Mouse (Mus musculus) liver, adult 2 months (tissue): ENCODE data around the gene Dlst. TPM values are rescaled to one million over a fixed set of nuclear protein-coding genes. Genes with fewer than 3 reads are reported as not detected.
A peak's percentile ranks its signal among the peaks of the same experiment; 100 is the strongest.

Source experiments
- DNase-seq: peaks from one replicate; pipeline ENCODE4 v3.0.0-alpha.2; 2011; ENCODE audit warnings: low read depth, low spot score; ENCODE audit errors: extremely low read depth
- H3K27ac ChIP-seq: fragments of 200-500 bp; replicated peaks from 2 replicates; pipeline ENCODE4 v1.5.1; 2012; ENCODE audit warnings: low read depth, mild to moderate bottlenecking, control low read depth, inconsistent platforms, low read length; ENCODE audit not compliant: insufficient read depth
- H3K27me3 ChIP-seq: fragments of 200-500 bp; 2 replicates; pipeline ENCODE4 v1.6.1; 2012; ENCODE audit warnings: mild to moderate bottlenecking, moderate library complexity, low read length, inconsistent platforms; ENCODE audit not compliant: control insufficient read depth, insufficient read depth
- H3K36me3 ChIP-seq: fragments of 200-500 bp; 2 replicates; pipeline ENCODE4 v1.6.1; 2012; ENCODE audit warnings: low read length, inconsistent platforms; ENCODE audit not compliant: control insufficient read depth, insufficient read depth
- H3K4me1 ChIP-seq: fragments of 200-500 bp; 2 replicates; pipeline ENCODE4 v1.6.1; 2011; ENCODE audit warnings: low read length; ENCODE audit not compliant: control insufficient read depth, insufficient read depth
- H3K4me3 ChIP-seq: fragments of 200-500 bp; 2 replicates; pipeline ENCODE4 v1.5.1; 2011; ENCODE audit warnings: low read depth, mild to moderate bottlenecking, control low read depth, low read length, moderate library complexity; ENCODE audit not compliant: insufficient read depth
- H3K79me2 ChIP-seq: fragments of 200-500 bp; 2 replicates; pipeline ENCODE4 v1.6.1; 2012; ENCODE audit warnings: inconsistent platforms, mild to moderate bottlenecking, low read length, moderate library complexity; ENCODE audit not compliant: control insufficient read depth, insufficient read depth
- H3K9ac ChIP-seq: fragments of 200-500 bp; 2 replicates; pipeline ENCODE4 v1.6.1; 2012; ENCODE audit warnings: low read depth, mild to moderate bottlenecking, control low read depth, inconsistent platforms, low read length
- CTCF ChIP-seq: fragments of 200-500 bp; IDR thresholded peaks from 2 replicates; pipeline ENCODE4 v1.5.1; 2011; ENCODE audit warnings: low read depth, low read length, control low read depth
- POLR2A ChIP-seq: fragments of 200-500 bp; IDR thresholded peaks from 2 replicates; pipeline ENCODE4 v1.6.1; 2011; ENCODE audit warnings: low read length, control low read depth; ENCODE audit not compliant: insufficient read depth; ENCODE audit errors: extremely low read depth
- WGBS: fragments of 180-500 bp; shearing (Covaris S2); methylation state at CpG from one replicate; pipeline ENCODE4 v1.1.7; 2018; 5-methylcytosine and 5-hydroxymethylcytosine counted together
- polyA plus RNA-seq: library from polyadenylated mRNA; depleted of rRNA; stranded (reverse); fragments of >200 nt; gene quantifications from 2 replicates; pipeline ENCODE4 v1.2.3, GENCODE M21; 2012; rRNA removed
- total RNA-seq: library from RNA; depleted of rRNA; stranded (reverse); fragments of >200 nt; gene quantifications from 2 replicates; pipeline ENCODE4 v1.2.3, GENCODE M21; 2014; rRNA removed

Dlst gene
- total RNA-seq (149 and 150 TPM in 2 replicates), polyA plus RNA-seq (111 and 112 TPM in 2 replicates)

GRCm38 (mm10) chr12:85110698-85111592, at the start of gene Dlst, which contains the start of gene Prox2:
Gene Dlst, plus strand, starts transcription at chr12:85110833.
Gene Prox2, minus strand, starts transcription at chr12:85110759.
- WGBS = under 1% methylated on average over 83 of the region's 83 CpGs
- Histone ChIP-seq H3K79me2 (peaks cover 18% of the 10 kb centered on the region; the same call in 1 of the 2 replicates), H3K4me3 (peak within 1 kb of the TSS; percentile 85), H3K27ac (peak within 1 kb of the TSS; percentile 88), H3K9ac (peak within 1 kb of the TSS; percentile 99), H3K36me3 (peaks cover 9% of the 10 kb centered on the region), H3K4me1 (peaks cover 21% of the 10 kb centered on the region), H3K27me3 (no peaks in the 10 kb centered on the region)
- peak; percentile 65 for DNase-seq
- TF ChIP-seq CTCF (no peak), POLR2A (peak; percentile 75)

- TF ChIP-seq CTCF = no peak
- TF ChIP-seq POLR2A = no peak
- Histone ChIP-seq H3K27me3 (no peaks in the 10 kb centered on the region), H3K79me2 (no peaks in the 10 kb centered on the region), H3K27ac (no peak overlapping the region), H3K36me3 (peaks cover 34% of the 10 kb centered on the region), H3K4me1 (no peaks in the 10 kb centered on the region), H3K4me3 (no peak overlapping the region), H3K9ac (no peak overlapping the region)
- DNase-seq = no peak
These were observed 39.6 kb upstream of the Dlst start for GRCm38 (mm10) chr12:85071043-85071442.

- H3K4me3 ChIP-seq = no peak overlapping the region
- no peaks in the 10 kb centered on the region for H3K79me2 ChIP-seq
- no peak for TF ChIP-seq POLR2A
- TF ChIP-seq CTCF = no peak
- H3K36me3 ChIP-seq = peaks cover 10% of the 10 kb centered on the region
- H3K27ac ChIP-seq = no peak overlapping the region
- no peak for DNase-seq
- no peaks in the 10 kb centered on the region for H3K4me1 ChIP-seq
- H3K9ac ChIP-seq = no peak overlapping the region
- H3K27me3 ChIP-seq = no peaks in the 10 kb centered on the region
- 91% methylated on average over 3 of the region's 3 CpGs for WGBS
These were observed 33.5 kb upstream of the Dlst start for GRCm38 (mm10) chr12:85077100-85077499.

- H3K4me3 ChIP-seq = no peak overlapping the region
- WGBS = 69% methylated on average over 2 of the region's 2 CpGs
These were observed 26.4 kb upstream of the Dlst start for GRCm38 (mm10) chr12:85084257-85084656.

GRCm38 (mm10) chr12:85084941-85085340, 25.7 kb upstream of the Dlst start:
- no peak for DNase-seq
- TF ChIP-seq CTCF = no peak
- 88% methylated on average over 4 of the region's 4 CpGs for WGBS
- no peaks in the 10 kb centered on the region for H3K27me3 ChIP-seq
- H3K27ac ChIP-seq = no peak overlapping the region
- peaks cover 6% of the 10 kb centered on the region; the same call in 1 of the 2 replicates for H3K36me3 ChIP-seq
- H3K4me1 ChIP-seq = no peaks in the 10 kb centered on the region
- no peak overlapping the region for H3K9ac ChIP-seq
- H3K4me3 ChIP-seq = no peak overlapping the region
- no peaks in the 10 kb centered on the region for H3K79me2 ChIP-seq

More at GRCm38 (mm10) chr12:85084257-85084656, 26.4 kb upstream of the Dlst start:
- Histone ChIP-seq H3K9ac (no peak overlapping the region), H3K4me1 (no peaks in the 10 kb centered on the region), H3K36me3 (peaks cover 6% of the 10 kb centered on the region; the same call in 1 of the 2 replicates), H3K27me3 (no peaks in the 10 kb centered on the region), H3K27ac (no peak overlapping the region), H3K79me2 (no peaks in the 10 kb centered on the region)
- TF ChIP-seq CTCF (no peak), POLR2A (no peak)
- DNase-seq = no peak

- Histone ChIP-seq H3K27ac (no peak overlapping the region), H3K27me3 (no peaks in the 10 kb centered on the region), H3K79me2 (no peaks in the 10 kb centered on the region), H3K4me3 (no peak overlapping the region), H3K9ac (no peak overlapping the region), H3K4me1 (no peaks in the 10 kb centered on the region), H3K36me3 (peaks cover 6% of the 10 kb centered on the region; the same call in 1 of the 2 replicates)
- WGBS = 97% methylated on average over 12 of the region's 12 CpGs
- no peak for DNase-seq
- TF ChIP-seq POLR2A (no peak), CTCF (no peak)
These were observed 22.8 kb upstream of the Dlst start for GRCm38 (mm10) chr12:85087845-85088244.
